Mouse (Mus musculus) stomach, postnatal 0 days (tissue): ENCODE results near the gene Dip2b. TPM values are rescaled to one million over a fixed set of nuclear protein-coding genes. Genes with fewer than 3 reads are reported as not detected.

Experiments used
- ATAC-seq: fragments of 200-750 bp; cut with Nextera tagmentation; 2 replicates; pipeline ENCODE4 v1.8.0; 2017; ENCODE audit not compliant: low FRiP score, low TSS enrichment
- DNase-seq: peaks from one replicate; pipeline ENCODE4 v3.0.0-alpha.2; 2016; ENCODE audit warnings: low spot score
- H3K27ac ChIP-seq: fragments of 300-500 bp; sonication (generic); replicated peaks from 2 replicates; pipeline ENCODE4 v1.5.1; 2014; ENCODE audit warnings: mild to moderate bottlenecking, control low read depth
- H3K27me3 ChIP-seq: fragments of 300-500 bp; sonication (generic); 2 replicates; pipeline ENCODE4 v1.6.1; 2014; ENCODE audit warnings: low read length; ENCODE audit not compliant: control insufficient read depth, insufficient read depth
- H3K36me3 ChIP-seq: fragments of 300-500 bp; sonication (generic); 2 replicates; pipeline ENCODE4 v1.6.1; 2014; ENCODE audit warnings: low read length, mixed read lengths; ENCODE audit not compliant: control insufficient read depth, insufficient read depth
- H3K4me1 ChIP-seq: fragments of 300-500 bp; sonication (generic); replicated peaks from 2 replicates; pipeline ENCODE4 v1.6.1; 2014; ENCODE audit warnings: antibody characterized with exemption; ENCODE audit not compliant: control insufficient read depth, insufficient read depth
- H3K4me2 ChIP-seq: fragments of 300-500 bp; sonication (generic); replicated peaks from 2 replicates; pipeline ENCODE4 v1.6.1; 2014; ENCODE audit warnings: low read depth, mild to moderate bottlenecking, control low read depth, moderate library complexity
- H3K4me3 ChIP-seq: fragments of 300-500 bp; sonication (generic); 2 replicates; pipeline ENCODE4 v1.5.1; 2014; ENCODE audit warnings: low read depth, low read length, control low read depth
- H3K9ac ChIP-seq: fragments of 300-500 bp; sonication (generic); 2 replicates; pipeline ENCODE4 v1.6.1; 2014; ENCODE audit warnings: mild to moderate bottlenecking, low read length, control low read depth, mixed read lengths
- H3K9me3 ChIP-seq: fragments of 300-500 bp; sonication (generic); 2 replicates; pipeline ENCODE4 v1.6.1; 2016; ENCODE audit warnings: low read length; ENCODE audit not compliant: control insufficient read depth
- CTCF ChIP-seq: IDR thresholded peaks from 2 replicates; pipeline ENCODE4 v1.5.1; 2016; ENCODE audit warnings: antibody characterized with exemption, low read depth, mild to moderate bottlenecking, moderate library complexity
- EP300 ChIP-seq: optimal IDR thresholded peaks from 2 replicates; pipeline ENCODE3; 2016; ENCODE audit warnings: antibody characterized with exemption
- WGBS: fragments of 180-500 bp; shearing (Covaris S2); extraction: QIAGEN DNeasy Blood & Tissue Kit; methylation state at CpG from one replicate; pipeline ENCODE4 v1.1.7; 2014; 5-methylcytosine and 5-hydroxymethylcytosine counted together
- polyA plus RNA-seq: library from polyadenylated mRNA; unstranded; fragments of >200 nt; fragmentation: Nextera tagmentation; extraction: Ambion mirVana; gene quantifications from 2 replicates; pipeline ENCODE4 v1.2.1, GENCODE M21; 2015

Gene Dip2b
- polyA plus RNA-seq, 1 experiment from 2014 or later, result 5.2 TPM

DNA sequence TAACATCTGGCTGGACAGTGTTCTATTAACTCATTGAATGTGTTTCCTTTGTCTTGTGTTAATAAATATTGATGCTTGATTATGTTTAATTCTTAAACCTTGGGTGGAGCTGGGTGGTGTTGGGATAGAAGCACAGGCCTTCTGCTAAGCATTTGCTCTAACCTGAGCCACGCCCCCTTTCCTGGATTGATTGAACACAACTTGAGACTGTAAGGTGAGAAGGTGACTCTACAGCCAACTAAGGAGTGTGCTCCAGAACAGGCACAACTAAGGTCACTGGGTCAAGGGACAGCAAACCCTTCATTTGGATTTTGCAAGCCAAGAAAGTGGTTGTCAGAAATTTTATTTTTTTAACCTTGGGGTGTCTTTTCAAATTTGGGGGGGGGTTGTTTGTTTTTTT is 180.9 kb downstream of the Dip2b start:
- no peaks in the 10 kb centered on the region for H3K27me3 ChIP-seq
- ATAC-seq (no peak), DNase-seq (peak; percentile 26)
- no peaks in the 10 kb centered on the region for H3K36me3 ChIP-seq
- H3K9ac ChIP-seq, result no peak overlapping the region
- WGBS, result 57% methylated on average over 1 of the region's 1 CpGs
- no peak overlapping the region for H3K4me3 ChIP-seq
- H3K9me3 ChIP-seq, result 0 out of 2 replicates have a peak, but pooled peaks cover 6% of the 10 kb centered on the region
- H3K27ac ChIP-seq, result no peak overlapping the region
- no peak overlapping the region for H3K4me2 ChIP-seq
- TF ChIP-seq EP300 (no peak), CTCF (no peak)
- H3K4me1 ChIP-seq, result no peaks in the 10 kb centered on the region

GRCm38 (mm10) chr15:100220916-100221315 is 182.5 kb downstream of the Dip2b start:
- no peak for DNase-seq

GRCm38 (mm10) chr15:100225381-100225780 is 186.9 kb downstream of the Dip2b start:
- no peak for TF ChIP-seq EP300
- no peak for TF ChIP-seq CTCF

More at GRCm38 (mm10) chr15:100220916-100221315, 182.5 kb downstream of the Dip2b start:
- no peak; the same call in 1 of the 2 replicates for ATAC-seq
- H3K9ac ChIP-seq, result no peak overlapping the region
- WGBS, result 46% methylated on average over 7 of the region's 7 CpGs
- H3K27ac ChIP-seq, result no peak overlapping the region
- 0 out of 2 replicates have a peak, but pooled peaks cover 6% of the 10 kb centered on the region for H3K9me3 ChIP-seq
- H3K4me2 ChIP-seq, result no peak overlapping the region
- TF ChIP-seq EP300 (no peak), CTCF (no peak)
- no peaks in the 10 kb centered on the region for H3K4me1 ChIP-seq
- H3K36me3 ChIP-seq, result no peaks in the 10 kb centered on the region
- H3K27me3 ChIP-seq, result no peaks in the 10 kb centered on the region
- no peak overlapping the region for H3K4me3 ChIP-seq

DNA sequence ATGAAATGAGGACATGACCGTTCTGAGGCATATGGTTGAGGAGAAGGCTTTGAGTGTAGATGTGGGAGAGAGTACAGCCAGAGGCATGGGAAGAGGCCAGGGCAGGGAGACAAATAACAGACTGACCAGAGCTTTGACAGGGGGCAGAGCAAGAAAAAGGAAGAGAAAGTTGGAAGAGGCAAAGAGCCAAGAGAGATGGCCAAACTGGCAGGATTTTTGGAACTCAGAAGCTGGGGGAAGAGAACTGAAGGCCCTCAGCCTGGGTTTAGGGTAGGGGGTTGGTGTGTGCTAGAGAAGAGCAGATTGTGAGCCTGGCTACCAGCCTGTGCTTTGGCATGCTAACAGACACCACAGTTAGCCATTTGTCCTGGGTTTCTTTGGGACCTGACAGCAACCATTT is 187.4 kb downstream of the Dip2b start:
- no peak overlapping the region for H3K4me3 ChIP-seq
- H3K9ac ChIP-seq, result no peak overlapping the region
- H3K27me3 ChIP-seq, result no peaks in the 10 kb centered on the region
- H3K27ac ChIP-seq, result peak overlapping the region; percentile 41; the same call in 1 of the 2 replicates
- no peak for DNase-seq
- 0 out of 2 replicates have a peak, but pooled peaks cover 6% of the 10 kb centered on the region for H3K9me3 ChIP-seq
- no peaks in the 10 kb centered on the region for H3K36me3 ChIP-seq
- ATAC-seq, result no peak
- H3K4me2 ChIP-seq, result no peak overlapping the region
- WGBS, result 85% methylated on average over 1 of the region's 1 CpGs
- TF ChIP-seq EP300, result no peak
- no peak for TF ChIP-seq CTCF
- no peaks in the 10 kb centered on the region for H3K4me1 ChIP-seq

More at GRCm38 (mm10) chr15:100225381-100225780, 186.9 kb downstream of the Dip2b start:
- H3K27me3 ChIP-seq, result no peaks in the 10 kb centered on the region
- 93% methylated on average over 4 of the region's 4 CpGs for WGBS
- ATAC-seq (no peak), DNase-seq (no peak)
- H3K4me2 ChIP-seq, result no peak overlapping the region
- H3K27ac ChIP-seq, result no peak overlapping the region
- H3K9ac ChIP-seq, result no peak overlapping the region
- H3K4me3 ChIP-seq, result no peak overlapping the region
- no peaks in the 10 kb centered on the region for H3K36me3 ChIP-seq
- 0 out of 2 replicates have a peak, but pooled peaks cover 6% of the 10 kb centered on the region for H3K9me3 ChIP-seq
- H3K4me1 ChIP-seq, result no peaks in the 10 kb centered on the region

DNA sequence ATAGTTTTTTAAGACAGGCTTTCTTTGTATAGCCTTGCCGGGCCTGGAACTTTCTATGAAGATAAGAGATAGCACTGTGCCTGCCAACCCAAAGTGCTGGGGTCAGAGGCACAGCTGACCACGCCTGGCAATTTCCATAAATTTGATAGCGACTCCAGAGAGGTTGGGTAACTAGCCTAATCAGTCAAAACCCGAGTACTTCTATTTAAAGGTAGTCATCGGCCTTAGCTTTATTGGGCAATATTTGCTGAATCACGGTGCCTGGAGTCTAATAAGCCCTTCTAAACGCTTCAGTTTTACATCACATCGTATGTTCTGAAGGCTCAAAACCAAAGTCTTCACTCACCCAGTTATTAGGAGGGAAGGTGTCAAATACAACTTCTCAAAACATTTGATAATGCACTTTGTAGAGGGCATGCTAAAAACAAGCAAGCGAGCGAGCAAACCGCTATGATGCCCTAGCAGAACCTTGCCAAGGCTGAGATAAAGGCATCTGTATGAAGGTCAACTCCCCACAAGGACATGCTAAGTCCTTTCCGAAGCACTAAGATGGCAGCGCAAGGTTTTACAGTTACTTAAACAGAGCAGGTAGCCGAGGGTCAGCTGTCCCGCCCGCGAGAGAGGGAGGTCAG is 188.7 kb downstream of the Dip2b start:
- WGBS, result under 1% methylated on average over 17 of the region's 17 CpGs
- Histone ChIP-seq H3K9me3 (0 out of 2 replicates have a peak, but pooled peaks cover 6% of the 10 kb centered on the region), H3K36me3 (no peaks in the 10 kb centered on the region), H3K4me2 (peak overlapping the region; percentile 56), H3K27ac (peak overlapping the region; percentile 100), H3K27me3 (no peaks in the 10 kb centered on the region), H3K4me3 (peak overlapping the region; percentile 83), H3K9ac (peak overlapping the region; percentile 98), H3K4me1 (no peaks in the 10 kb centered on the region)
- no peak for TF ChIP-seq EP300
- TF ChIP-seq CTCF, result no peak
- peak; percentile 61 for ATAC-seq
- DNase-seq, result peak; percentile 69
